Mouse (Mus musculus) lung, adult 2 months (tissue): ENCODE results near the gene Maml2.

Experiments used
- CTCF ChIP-seq: fragments of 200-500 bp; IDR thresholded peaks from 2 replicates; pipeline ENCODE4 v1.5.1; 2011; ENCODE audit warnings: mild to moderate bottlenecking, low read length, control low read depth; ENCODE audit not compliant: insufficient read depth
- POLR2A ChIP-seq: fragments of 200-500 bp; IDR thresholded peaks from 2 replicates; pipeline ENCODE4 v1.6.1; 2011; ENCODE audit warnings: low read depth, mild to moderate bottlenecking, control low read depth, low read length, borderline replicate concordance; ENCODE audit errors: extremely low read depth

GRCm38 (mm10) chr9:13466351-13466750, 168.6 kb downstream of the Maml2 start:
- TF ChIP-seq CTCF, result no peak
- TF ChIP-seq POLR2A, result no peak
